12 mouse cellular contexts compared by ENCODE assay signal in genomic region chr10:39121412-39121811, GRCm38 (mm10). TPM values are rescaled to one million over a fixed set of nuclear protein-coding genes. Genes with fewer than 3 reads are reported as not detected.
A peak's percentile ranks its signal among the peaks of the same experiment; 100 is the strongest.
DNase-seq lines count a peak whose midpoint lies in the region; ATAC-seq and TF ChIP-seq lines count a peak whose summit lies in the region.
"Had no signal": no experiment of that assay in that cellular context is flagged by ENCODE, and none has a peak within 500 bp of the region (broad histone marks: within the 10 kb centered on the region; RNA-seq: fewer than 3 reads in every experiment).

No protein-coding gene starts in this region.

- H3K27ac ChIP-seq in kidney, postnatal 0 days = no peak overlapping the region
- no peak overlapping the region for H3K27ac ChIP-seq in kidney, embryonic 16.5 days (ENCODE audit: low read length)
- no peak overlapping the region for H3K27ac ChIP-seq in embryonic facial prominence, embryonic 14.5 days (replicated peaks; ENCODE audit: low read depth, low read length)
- H3K27ac ChIP-seq: heart, embryonic 15.5 days; kidney, embryonic 15.5 days; limb, embryonic 12.5 days had no signal

- 33% methylated on average over 4 of the region's 4 CpGs for whole genome bisulfite sequencing in kidney, postnatal 0 days
- 40% methylated on average over 4 of the region's 4 CpGs for WGBS in kidney, embryonic 16.5 days
- WGBS in embryonic facial prominence, embryonic 14.5 days = 29% methylated on average over 4 of the region's 4 CpGs

- no peaks in the 10 kb centered on the region for H3K9me3 ChIP-seq in kidney, postnatal 0 days (replicated peaks; ENCODE audit: low read length)
- H3K9me3 ChIP-seq in kidney, embryonic 16.5 days (ENCODE audit: low read length) = no peaks in the 10 kb centered on the region
- H3K9me3 ChIP-seq in embryonic facial prominence, embryonic 14.5 days (ENCODE audit: control insufficient read depth, low read length) = no peaks in the 10 kb centered on the region
- H3K9me3 ChIP-seq: heart, embryonic 15.5 days; kidney, embryonic 15.5 days; limb, embryonic 12.5 days had no signal

- peak; percentile 69 for TF ChIP-seq CTCF in kidney, postnatal 0 days (IDR thresholded peaks at IDR 0.05; ENCODE audit: low read depth)

- no peaks in the 10 kb centered on the region for H3K27me3 ChIP-seq in kidney, postnatal 0 days (ENCODE audit: insufficient read depth, low read length)
- H3K27me3 ChIP-seq in kidney, embryonic 16.5 days (ENCODE audit: insufficient read depth, low read length) = no peaks in the 10 kb centered on the region
- no peaks in the 10 kb centered on the region for H3K27me3 ChIP-seq in embryonic facial prominence, embryonic 14.5 days (replicated peaks; ENCODE audit: control insufficient read depth, insufficient read depth, low read length)
- H3K27me3 ChIP-seq: heart, embryonic 15.5 days; kidney, embryonic 15.5 days; limb, embryonic 12.5 days had no signal

- no peaks in the 10 kb centered on the region for H3K36me3 ChIP-seq in kidney, postnatal 0 days (ENCODE audit: insufficient read depth, low read length)
- no peaks in the 10 kb centered on the region for H3K36me3 ChIP-seq in kidney, embryonic 16.5 days (ENCODE audit: insufficient read depth, low read length)
- H3K36me3 ChIP-seq in embryonic facial prominence, embryonic 14.5 days (ENCODE audit: control insufficient read depth, insufficient read depth, low read length) = no peaks in the 10 kb centered on the region
- H3K36me3 ChIP-seq: heart, embryonic 15.5 days; kidney, embryonic 15.5 days; limb, embryonic 12.5 days had no signal

- no peaks in the 10 kb centered on the region for H3K4me1 ChIP-seq in kidney, postnatal 0 days (replicated peaks; ENCODE audit: insufficient read depth, low read length)
- no peaks in the 10 kb centered on the region for H3K4me1 ChIP-seq in kidney, embryonic 16.5 days (ENCODE audit: insufficient read depth, low read length)
- H3K4me1 ChIP-seq in embryonic facial prominence, embryonic 14.5 days (ENCODE audit: control insufficient read depth, insufficient read depth, low read length) = no peaks in the 10 kb centered on the region
- H3K4me1 ChIP-seq: heart, embryonic 15.5 days; kidney, embryonic 15.5 days; limb, embryonic 12.5 days had no signal

- peak; percentile 78 for DNase-seq in kidney, postnatal 0 days (ENCODE audit: low spot score)
- DNase-seq in 3T3-L1 (ENCODE audit: low read depth, low spot score) (peak; percentile 50), 416B (ENCODE audit: low read depth) (peak; percentile 66)
- DNase-seq in embryonic facial prominence, embryonic 14.5 days (ENCODE audit: low spot score) = peak; percentile 39
- DNase-seq in adrenal gland, postnatal 14 days = no peak
- no peak for DNase-seq in right cerebral cortex, postnatal 25 days
- DNase-seq in heart, postnatal 36 days = no peak
- DNase-seq: embryo, embryonic 11 days had no signal

- ATAC-seq in kidney, postnatal 0 days (replicated peaks; ENCODE audit: low FRiP score, low read depth) = no peak
- ATAC-seq in kidney, embryonic 16.5 days (ENCODE audit: low FRiP score, low TSS enrichment) = no peak
- no peak for ATAC-seq in embryonic facial prominence, embryonic 14.5 days (ENCODE audit: low read depth)

- no peak overlapping the region for H3K9ac ChIP-seq in kidney, postnatal 0 days (ENCODE audit: low read depth, low read length)
- no peak overlapping the region for H3K9ac ChIP-seq in kidney, embryonic 16.5 days (replicated peaks; ENCODE audit: low read length)
- no peak overlapping the region for H3K9ac ChIP-seq in embryonic facial prominence, embryonic 14.5 days (ENCODE audit: low read depth, low read length)
- H3K9ac ChIP-seq: heart, embryonic 15.5 days; kidney, embryonic 15.5 days; limb, embryonic 12.5 days had no signal

- intact Hi-C loops in heart, postnatal 36 days (cut with DNase I) = no loop called here

- no peak overlapping the region for H3K4me2 ChIP-seq in kidney, postnatal 0 days (ENCODE audit: low read length)
- H3K4me2 ChIP-seq in kidney, embryonic 16.5 days (replicated peaks; ENCODE audit: low read depth, low read length) = no peak overlapping the region
- no peak overlapping the region for H3K4me2 ChIP-seq in embryonic facial prominence, embryonic 14.5 days (ENCODE audit: low read depth, low read length)
- H3K4me2 ChIP-seq: heart, embryonic 15.5 days; kidney, embryonic 15.5 days; limb, embryonic 12.5 days had no signal

- H3K4me3 ChIP-seq in kidney, postnatal 0 days (replicated peaks; ENCODE audit: low read depth, low read length) = no peak overlapping the region
- H3K4me3 ChIP-seq in kidney, embryonic 16.5 days (ENCODE audit: low read length) = no peak overlapping the region
- no peak overlapping the region for H3K4me3 ChIP-seq in embryonic facial prominence, embryonic 14.5 days (ENCODE audit: low read depth, low read length)
- H3K4me3 ChIP-seq: heart, embryonic 15.5 days; kidney, embryonic 15.5 days; limb, embryonic 12.5 days had no signal

RNA-seq across cellular contexts. Expression of gene Fam229b, which starts 12.3 kb away (rescaled TPM):
- polyA plus RNA-seq in kidney, postnatal 0 days (2015; fragmentation: Nextera tagmentation; extraction: Ambion mirVana) = 16.2 and 20.8 TPM in 2 replicates
- 10.5 and 13.0 TPM in 2 replicates for polyA plus RNA-seq in kidney, embryonic 16.5 days (2015; fragmentation: Nextera tagmentation; extraction: Ambion mirVana)
- polyA plus RNA-seq in embryonic facial prominence, embryonic 14.5 days (2014; fragmentation: Nextera tagmentation; extraction: Ambion mirVana) = 12.4 and 16.9 TPM in 2 replicates
- 3.0 and 4.5 TPM in 2 replicates for total RNA-seq in adrenal gland, postnatal 14 days (2021)
- total RNA-seq in heart, postnatal 36 days (2021) = 1 to 10 TPM; 5.4 to 6.7 TPM

RNA-seq across cellular contexts. Expression of gene Tube1, which starts 12.4 kb away (rescaled TPM):
- 6.1 and 8.3 TPM in 2 replicates for polyA plus RNA-seq in kidney, postnatal 0 days (2015; fragmentation: Nextera tagmentation; extraction: Ambion mirVana)
- polyA plus RNA-seq in kidney, embryonic 16.5 days (2015; fragmentation: Nextera tagmentation; extraction: Ambion mirVana) = 16.1 and 17.5 TPM in 2 replicates
- 12.5 and 13.8 TPM in 2 replicates for polyA plus RNA-seq in embryonic facial prominence, embryonic 14.5 days (2014; fragmentation: Nextera tagmentation; extraction: Ambion mirVana)
- total RNA-seq in adrenal gland, postnatal 14 days (2021) = 1.6 and 2.3 TPM in 2 replicates
- total RNA-seq in heart, postnatal 36 days (2021) = 1 to 10 TPM; 1.0 to 1.2 TPM

RNA-seq across cellular contexts. Expression of gene Ccn6, which starts 42.2 kb away (rescaled TPM):
- 0.16 and 0.20 TPM in 2 replicates for polyA plus RNA-seq in kidney, postnatal 0 days (2015; fragmentation: Nextera tagmentation; extraction: Ambion mirVana)
- polyA plus RNA-seq in kidney, embryonic 16.5 days (2015; fragmentation: Nextera tagmentation; extraction: Ambion mirVana) = 0.36 and 0.46 TPM in 2 replicates
- polyA plus RNA-seq in embryonic facial prominence, embryonic 14.5 days (2014; fragmentation: Nextera tagmentation; extraction: Ambion mirVana) = 0.56 and 1.2 TPM in 2 replicates
- 0.33 and 0.34 TPM in 2 replicates for total RNA-seq in adrenal gland, postnatal 14 days (2021)
- not detected for total RNA-seq in heart, postnatal 36 days (2021)

Comparison
In these comparisons a context has a peak if more than half of its experiments do, and no peak if none do; other contexts are left out.
1. DNase-seq: peak in kidney, postnatal 0 days (single experiment), 3T3-L1 (single experiment), 416B (single experiment) and embryonic facial prominence, embryonic 14.5 days (single experiment); none in adrenal gland, postnatal 14 days (single experiment), right cerebral cortex, postnatal 25 days (single experiment) and heart, postnatal 36 days (0 of 2).